Mouse (Mus musculus) liver, embryonic 12.5 days (tissue): ENCODE data around the gene Adam12. TPM values are rescaled to one million over a fixed set of nuclear protein-coding genes. Genes with fewer than 3 reads are reported as not detected.

Experiments
- ATAC-seq: fragments of 200-750 bp; cut with Nextera tagmentation; 2 replicates; pipeline ENCODE4 v1.8.0; 2017; ENCODE audit warnings: moderate number of reproducible peaks, mild to moderate bottlenecking, moderate library complexity
- H3K27ac ChIP-seq: fragments of 300-500 bp; sonication (generic); 2 replicates; pipeline ENCODE4 v1.5.1; 2016; ENCODE audit warnings: mild to moderate bottlenecking
- H3K27me3 ChIP-seq: fragments of 300-500 bp; sonication (generic); replicated peaks from 2 replicates; pipeline ENCODE4 v1.6.1; 2016; ENCODE audit warnings: mild to moderate bottlenecking, moderate library complexity
- H3K36me3 ChIP-seq: fragments of 300-500 bp; sonication (generic); 2 replicates; pipeline ENCODE4 v1.6.1; 2016; ENCODE audit warnings: mild to moderate bottlenecking, moderate library complexity
- H3K4me1 ChIP-seq: fragments of 300-500 bp; sonication (generic); 2 replicates; pipeline ENCODE4 v1.6.1; 2016
- H3K4me2 ChIP-seq: fragments of 300-500 bp; sonication (generic); 2 replicates; pipeline ENCODE4 v1.6.1; 2016; ENCODE audit warnings: mild to moderate bottlenecking, moderate library complexity
- H3K4me3 ChIP-seq: fragments of 300-500 bp; sonication (generic); 2 replicates; pipeline ENCODE4 v1.5.1; 2016; ENCODE audit warnings: mild to moderate bottlenecking, moderate library complexity
- H3K9ac ChIP-seq: fragments of 300-500 bp; sonication (generic); 2 replicates; pipeline ENCODE4 v1.6.1; 2016; ENCODE audit warnings: mild to moderate bottlenecking, moderate library complexity
- H3K9me3 ChIP-seq: fragments of 300-500 bp; sonication (generic); replicated peaks from 2 replicates; pipeline ENCODE4 v1.6.1; 2016; ENCODE audit warnings: mild to moderate bottlenecking, moderate library complexity
- WGBS: fragments of 180-500 bp; shearing (Covaris S2); methylation state at CpG from one replicate; pipeline ENCODE4 v1.1.7; 2016; ENCODE audit not compliant: insufficient replicate concordance; 5-methylcytosine and 5-hydroxymethylcytosine counted together
- polyA plus RNA-seq: library from polyadenylated mRNA; unstranded; fragments of >200 nt; fragmentation: Nextera tagmentation; extraction: Ambion mirVana; gene quantifications from 2 replicates; pipeline ENCODE4 v1.2.1, GENCODE M21; 2016

The Adam12 gene
- polyA plus RNA-seq, 1 experiment from 2014 or later = 6.5 TPM

- Histone ChIP-seq H3K4me2 (no peak overlapping the region), H3K9me3 (no peaks in the 10 kb centered on the region), H3K27me3 (no peaks in the 10 kb centered on the region), H3K4me1 (no peaks in the 10 kb centered on the region), H3K9ac (no peak overlapping the region), H3K36me3 (no peaks in the 10 kb centered on the region), H3K27ac (no peak overlapping the region), H3K4me3 (no peak overlapping the region)
- ATAC-seq = no peak
- WGBS = 69% methylated on average over 9 of the region's 9 CpGs
Observed at GRCm38 (mm10) chr7:134170180-134170910, 61.6 kb downstream of the Adam12 start.

DNA sequence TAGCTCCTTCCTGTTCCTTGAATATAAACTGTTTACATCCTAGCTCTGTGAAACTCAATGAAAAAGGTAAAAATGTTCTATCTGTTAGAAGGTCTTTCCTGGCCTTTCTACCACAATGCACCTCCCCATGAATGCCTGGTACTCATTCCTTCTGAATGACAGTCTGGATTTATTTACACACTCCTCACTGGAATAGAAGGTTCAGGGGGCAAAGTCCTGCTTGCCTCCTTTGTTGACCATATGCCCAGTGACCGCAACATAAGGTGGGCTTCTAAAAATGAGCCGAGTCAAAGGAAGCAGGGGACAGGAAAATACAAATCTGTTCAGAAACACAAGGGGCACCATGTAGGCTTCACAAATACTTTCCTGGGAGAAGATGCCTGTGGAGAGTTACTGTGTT, 62.2 kb downstream of the Adam12 start:
- ATAC-seq = no peak
- H3K36me3 ChIP-seq = no peaks in the 10 kb centered on the region
- H3K4me2 ChIP-seq = no peak overlapping the region
- H3K9me3 ChIP-seq = no peaks in the 10 kb centered on the region
- 72% methylated on average over 2 of the region's 2 CpGs for WGBS
- no peak overlapping the region for H3K9ac ChIP-seq
- H3K27ac ChIP-seq = no peak overlapping the region
- no peaks in the 10 kb centered on the region for H3K4me1 ChIP-seq
- no peak overlapping the region for H3K4me3 ChIP-seq
- H3K27me3 ChIP-seq = no peaks in the 10 kb centered on the region

DNA sequence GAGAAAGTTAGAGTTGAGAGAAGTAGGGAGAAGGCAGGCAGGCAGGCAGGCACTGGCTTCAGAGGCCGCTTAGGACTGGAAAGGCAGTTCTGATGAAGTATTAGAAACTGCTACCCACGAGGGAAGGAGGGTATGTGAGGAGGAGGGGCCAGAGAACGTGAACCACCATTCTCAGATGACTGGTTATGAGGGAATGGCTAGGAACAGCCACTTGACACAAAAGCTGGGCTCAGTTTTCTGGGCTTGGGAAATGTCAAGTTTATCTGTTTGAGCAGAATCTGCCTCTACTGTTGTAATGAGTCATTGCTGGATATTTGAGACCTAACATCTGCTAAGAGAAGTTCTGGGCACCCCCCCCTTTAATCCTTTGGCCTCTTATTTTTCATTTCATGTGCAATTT, 64.4 kb downstream of the Adam12 start:
- no peaks in the 10 kb centered on the region for H3K9me3 ChIP-seq
- no peaks in the 10 kb centered on the region for H3K4me1 ChIP-seq
- H3K4me3 ChIP-seq = no peak overlapping the region
- 24% methylated on average over 3 of the region's 3 CpGs for WGBS
- H3K4me2 ChIP-seq = no peak overlapping the region
- ATAC-seq = no peak
- no peak overlapping the region for H3K9ac ChIP-seq
- H3K27ac ChIP-seq = no peak overlapping the region
- H3K27me3 ChIP-seq = no peaks in the 10 kb centered on the region
- H3K36me3 ChIP-seq = no peaks in the 10 kb centered on the region

DNA sequence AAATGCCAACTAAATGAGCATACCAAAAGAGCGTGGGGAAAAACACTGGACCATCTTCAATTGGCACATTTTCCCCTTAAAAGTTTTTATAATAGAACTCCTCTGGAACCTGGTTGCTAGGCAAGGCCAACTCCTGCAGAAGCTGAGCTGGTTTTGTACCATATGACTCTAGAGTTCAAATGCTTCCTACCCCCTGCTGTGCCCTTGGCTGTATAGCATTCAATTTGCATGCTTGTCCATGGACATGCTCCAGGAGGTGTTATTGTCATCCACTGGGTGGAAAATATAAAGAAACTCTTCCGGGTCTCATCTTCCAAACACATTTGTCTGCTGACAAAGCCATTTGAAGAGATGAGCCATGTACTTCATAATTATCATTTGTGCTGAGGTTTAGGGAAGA, 68.2 kb downstream of the Adam12 start:
- Histone ChIP-seq H3K4me2 (no peak overlapping the region), H3K9me3 (no peaks in the 10 kb centered on the region), H3K27ac (no peak overlapping the region), H3K4me3 (no peak overlapping the region), H3K27me3 (no peaks in the 10 kb centered on the region), H3K4me1 (no peaks in the 10 kb centered on the region), H3K36me3 (no peaks in the 10 kb centered on the region), H3K9ac (no peak overlapping the region)
- ATAC-seq = no peak
- 72% methylated on average over 2 of the region's 2 CpGs for WGBS

DNA sequence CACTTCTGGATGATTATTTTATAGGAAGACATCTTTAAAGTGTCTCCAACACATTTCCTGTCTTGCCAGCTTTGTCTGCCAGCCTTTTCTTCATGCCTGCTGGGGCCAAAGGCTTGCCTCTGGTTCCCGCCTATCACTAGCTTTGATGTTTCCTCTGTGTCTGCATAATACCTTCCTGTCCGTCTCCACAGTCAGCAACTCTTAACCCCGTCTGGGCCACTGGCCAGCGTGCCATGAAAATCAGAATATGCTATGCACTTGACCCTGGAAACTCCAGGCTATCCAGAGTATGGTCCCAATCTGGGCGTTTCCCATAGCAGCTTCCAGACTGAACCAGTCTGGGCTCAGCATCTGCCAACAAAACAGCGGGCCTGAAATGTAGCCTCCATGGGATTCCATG, 69.1 kb downstream of the Adam12 start:
- H3K4me3 ChIP-seq = no peak overlapping the region
- no peaks in the 10 kb centered on the region for H3K9me3 ChIP-seq
- H3K4me1 ChIP-seq = no peaks in the 10 kb centered on the region
- WGBS = 44% methylated on average over 6 of the region's 6 CpGs
- H3K9ac ChIP-seq = no peak overlapping the region
- no peak overlapping the region for H3K27ac ChIP-seq
- H3K27me3 ChIP-seq = no peaks in the 10 kb centered on the region
- no peak overlapping the region for H3K4me2 ChIP-seq
- ATAC-seq = no peak
- H3K36me3 ChIP-seq = no peaks in the 10 kb centered on the region

DNA sequence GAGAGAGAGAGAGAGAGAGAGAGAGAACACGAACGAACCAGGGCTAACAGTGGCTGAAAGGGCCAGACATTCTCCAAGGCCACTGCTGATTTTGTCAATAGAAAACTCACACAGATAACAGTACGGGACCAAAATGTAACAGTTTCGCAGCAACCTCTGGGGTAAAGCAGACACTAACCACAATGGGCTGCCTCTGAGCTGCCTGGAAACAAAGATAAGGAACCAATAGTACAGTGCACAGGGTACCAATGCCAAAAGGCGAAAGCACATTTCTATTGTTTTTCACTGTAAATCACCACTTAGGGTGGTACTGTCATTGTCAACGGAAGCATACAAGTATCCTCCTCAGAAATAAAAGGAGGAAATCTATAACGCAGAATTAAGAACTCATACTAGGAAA, 72.3 kb downstream of the Adam12 start:
- H3K27me3 ChIP-seq = no peaks in the 10 kb centered on the region
- WGBS = 25% methylated on average over 7 of the region's 7 CpGs
- H3K9me3 ChIP-seq = no peaks in the 10 kb centered on the region
- H3K4me3 ChIP-seq = no peak overlapping the region
- no peak overlapping the region for H3K9ac ChIP-seq
- no peak overlapping the region for H3K4me2 ChIP-seq
- no peak overlapping the region for H3K27ac ChIP-seq
- no peaks in the 10 kb centered on the region for H3K4me1 ChIP-seq
- 0 out of 2 replicates have a peak, but pooled peaks have one; percentile 27 for ATAC-seq
- no peaks in the 10 kb centered on the region for H3K36me3 ChIP-seq

GRCm38 (mm10) chr7:134151330-134151729, 80.6 kb downstream of the Adam12 start:
- H3K9ac ChIP-seq = no peak overlapping the region
- H3K27me3 ChIP-seq = no peaks in the 10 kb centered on the region
- no peak overlapping the region for H3K4me2 ChIP-seq
- H3K4me1 ChIP-seq = no peaks in the 10 kb centered on the region
- no peak overlapping the region for H3K27ac ChIP-seq
- H3K4me3 ChIP-seq = no peak overlapping the region
- no peak for ATAC-seq
- no peaks in the 10 kb centered on the region for H3K9me3 ChIP-seq
- 67% methylated on average over 4 of the region's 4 CpGs for WGBS
- H3K36me3 ChIP-seq = no peaks in the 10 kb centered on the region

GRCm38 (mm10) chr7:134150305-134150704, 81.6 kb downstream of the Adam12 start:
- no peaks in the 10 kb centered on the region for H3K27me3 ChIP-seq
- no peaks in the 10 kb centered on the region for H3K9me3 ChIP-seq
- no peaks in the 10 kb centered on the region for H3K36me3 ChIP-seq
- H3K9ac ChIP-seq = no peak overlapping the region
- ATAC-seq = no peak
- no peak overlapping the region for H3K4me2 ChIP-seq
- 69% methylated on average over 8 of the region's 8 CpGs for WGBS
- no peaks in the 10 kb centered on the region for H3K4me1 ChIP-seq
- no peak overlapping the region for H3K27ac ChIP-seq
- H3K4me3 ChIP-seq = no peak overlapping the region

DNA sequence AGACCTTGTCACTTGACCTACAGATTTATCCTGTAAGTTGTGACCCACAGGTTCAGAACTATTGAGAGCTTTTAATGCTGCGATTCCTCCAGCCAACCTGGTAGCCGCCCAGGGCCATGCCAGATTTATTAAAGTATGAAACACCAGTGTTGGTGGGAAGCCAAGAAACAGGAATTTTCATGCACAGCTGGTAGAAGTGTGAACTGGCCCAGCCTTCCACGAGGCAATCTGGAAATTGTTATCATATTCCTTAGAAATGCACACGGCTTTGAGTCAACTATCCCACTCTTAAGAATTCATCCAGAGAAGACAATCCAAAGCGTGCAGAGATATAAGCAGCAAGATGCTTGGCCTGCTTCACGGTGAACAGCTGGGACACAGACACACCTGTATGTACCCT, 82.6 kb downstream of the Adam12 start:
- Histone ChIP-seq H3K27ac (no peak overlapping the region), H3K4me1 (no peaks in the 10 kb centered on the region), H3K4me3 (no peak overlapping the region), H3K4me2 (no peak overlapping the region), H3K36me3 (no peaks in the 10 kb centered on the region), H3K9me3 (no peaks in the 10 kb centered on the region), H3K27me3 (no peaks in the 10 kb centered on the region), H3K9ac (no peak overlapping the region)
- WGBS = 64% methylated on average over 6 of the region's 6 CpGs
- no peak for ATAC-seq

- H3K4me3 ChIP-seq = no peak overlapping the region
- no peaks in the 10 kb centered on the region for H3K27me3 ChIP-seq
- no peak overlapping the region for H3K4me2 ChIP-seq
- H3K9me3 ChIP-seq = no peaks in the 10 kb centered on the region
- H3K27ac ChIP-seq = no peak overlapping the region
- no peak for ATAC-seq
- 58% methylated on average over 3 of the region's 3 CpGs for WGBS
- no peak overlapping the region for H3K9ac ChIP-seq
- H3K4me1 ChIP-seq = no peaks in the 10 kb centered on the region
- no peaks in the 10 kb centered on the region for H3K36me3 ChIP-seq
Observed at GRCm38 (mm10) chr7:134147561-134147960, 84.4 kb downstream of the Adam12 start.

GRCm38 (mm10) chr7:134146821-134147220, 85.1 kb downstream of the Adam12 start:
- Histone ChIP-seq H3K9me3 (no peaks in the 10 kb centered on the region), H3K4me1 (no peaks in the 10 kb centered on the region), H3K27ac (no peak overlapping the region), H3K4me2 (no peak overlapping the region), H3K9ac (no peak overlapping the region), H3K36me3 (no peaks in the 10 kb centered on the region), H3K4me3 (no peak overlapping the region), H3K27me3 (no peaks in the 10 kb centered on the region)
- WGBS = 81% methylated on average over 2 of the region's 2 CpGs
- ATAC-seq = no peak

- no peaks in the 10 kb centered on the region for H3K4me1 ChIP-seq
- WGBS = 78% methylated on average over 9 of the region's 9 CpGs
Observed at GRCm38 (mm10) chr7:134144111-134144510, 87.8 kb downstream of the Adam12 start.

More at GRCm38 (mm10) chr7:134144111-134144510, 87.8 kb downstream of the Adam12 start:
- no peak overlapping the region for H3K4me3 ChIP-seq
- no peak overlapping the region for H3K27ac ChIP-seq
- no peaks in the 10 kb centered on the region for H3K9me3 ChIP-seq
- no peak for ATAC-seq
- H3K27me3 ChIP-seq = no peaks in the 10 kb centered on the region
- no peaks in the 10 kb centered on the region for H3K36me3 ChIP-seq
- H3K4me2 ChIP-seq = no peak overlapping the region
- no peak overlapping the region for H3K9ac ChIP-seq
